Mouse (Mus musculus) hindbrain, embryonic 11.5 days (tissue): Measurements from ENCODE around the gene Kcnma1. TPM values are rescaled to one million over a fixed set of nuclear protein-coding genes. Genes with fewer than 3 reads are reported as not detected.

ENCODE experiments used
- ATAC-seq: fragments of 200-750 bp; cut with Nextera tagmentation; 2 replicates; pipeline ENCODE4 v1.8.0; 2017; ENCODE audit warnings: mild to moderate bottlenecking, moderate TSS enrichment, moderate library complexity; ENCODE audit not compliant: low FRiP score
- DNase-seq: peaks from one replicate; pipeline ENCODE4 v3.0.0-alpha.2; 2015; ENCODE audit warnings: low spot score
- H3K27ac ChIP-seq: fragments of 300-500 bp; sonication (generic); 2 replicates; pipeline ENCODE4 v1.5.1; 2014; ENCODE audit warnings: mild to moderate bottlenecking, low read depth, low read length
- H3K27me3 ChIP-seq: fragments of 300-500 bp; sonication (generic); 2 replicates; pipeline ENCODE4 v1.6.1; 2014; ENCODE audit warnings: mild to moderate bottlenecking, low read length, moderate library complexity, mixed read lengths; ENCODE audit not compliant: control insufficient read depth, insufficient read depth
- H3K36me3 ChIP-seq: fragments of 300-500 bp; sonication (generic); 2 replicates; pipeline ENCODE4 v1.6.1; 2014; ENCODE audit warnings: mild to moderate bottlenecking, low read length, moderate library complexity, mixed read lengths; ENCODE audit not compliant: control insufficient read depth, insufficient read depth
- H3K4me1 ChIP-seq: fragments of 300-500 bp; sonication (generic); replicated peaks from 2 replicates; pipeline ENCODE4 v1.6.1; 2014; ENCODE audit warnings: low read length, mixed read lengths; ENCODE audit not compliant: control insufficient read depth, insufficient read depth
- H3K4me2 ChIP-seq: fragments of 300-500 bp; sonication (generic); replicated peaks from 2 replicates; pipeline ENCODE4 v1.6.1; 2014; ENCODE audit warnings: mild to moderate bottlenecking, low read depth, low read length
- H3K4me3 ChIP-seq: fragments of 300-500 bp; sonication (generic); 2 replicates; pipeline ENCODE4 v1.5.1; 2014; ENCODE audit warnings: low read depth, low read length
- H3K9ac ChIP-seq: fragments of 300-500 bp; sonication (generic); 2 replicates; pipeline ENCODE4 v1.6.1; 2014; ENCODE audit warnings: low read depth, low read length
- H3K9me3 ChIP-seq: fragments of 300-500 bp; sonication (generic); 2 replicates; pipeline ENCODE4 v1.6.1; 2016; ENCODE audit warnings: low read length; ENCODE audit not compliant: control insufficient read depth
- WGBS: fragments of 180-500 bp; shearing (Covaris S2); extraction: QIAGEN DNeasy Blood & Tissue Kit; methylation state at CpG from one replicate; pipeline ENCODE4 v1.1.7; 2014; 5-methylcytosine and 5-hydroxymethylcytosine counted together
- polyA plus RNA-seq: library from polyadenylated mRNA; unstranded; fragments of >200 nt; fragmentation: Nextera tagmentation; extraction: Ambion mirVana; gene quantifications from 2 replicates; pipeline ENCODE4 v1.2.1, GENCODE M21; 2014

Kcnma1 gene
- polyA plus RNA-seq, 1 experiment from 2014 or later = 1.8 TPM

- no peaks in the 10 kb centered on the region for H3K36me3 ChIP-seq
- DNase-seq = no peak
- WGBS = 85% methylated on average over 3 of the region's 3 CpGs
- no peaks in the 10 kb centered on the region for H3K4me1 ChIP-seq
- H3K27ac ChIP-seq = no peak overlapping the region
- H3K4me3 ChIP-seq = no peak overlapping the region
- H3K9me3 ChIP-seq = no peaks in the 10 kb centered on the region
- ATAC-seq = no peak
- H3K27me3 ChIP-seq = no peaks in the 10 kb centered on the region
- H3K4me2 ChIP-seq = no peak overlapping the region
- H3K9ac ChIP-seq = no peak overlapping the region
These were observed 317.9 kb downstream of the Kcnma1 start for GRCm38 (mm10) chr14:23696341-23696740.

GRCm38 (mm10) chr14:23689681-23690080 is 324.6 kb downstream of the Kcnma1 start:
- Histone ChIP-seq H3K4me1 (no peaks in the 10 kb centered on the region), H3K27ac (no peak overlapping the region), H3K27me3 (no peaks in the 10 kb centered on the region), H3K4me3 (no peak overlapping the region), H3K9ac (no peak overlapping the region), H3K4me2 (no peak overlapping the region), H3K36me3 (no peaks in the 10 kb centered on the region), H3K9me3 (no peaks in the 10 kb centered on the region)
- WGBS = 57% methylated on average over 5 of the region's 5 CpGs
- no peak for DNase-seq
- no peak for ATAC-seq

DNA sequence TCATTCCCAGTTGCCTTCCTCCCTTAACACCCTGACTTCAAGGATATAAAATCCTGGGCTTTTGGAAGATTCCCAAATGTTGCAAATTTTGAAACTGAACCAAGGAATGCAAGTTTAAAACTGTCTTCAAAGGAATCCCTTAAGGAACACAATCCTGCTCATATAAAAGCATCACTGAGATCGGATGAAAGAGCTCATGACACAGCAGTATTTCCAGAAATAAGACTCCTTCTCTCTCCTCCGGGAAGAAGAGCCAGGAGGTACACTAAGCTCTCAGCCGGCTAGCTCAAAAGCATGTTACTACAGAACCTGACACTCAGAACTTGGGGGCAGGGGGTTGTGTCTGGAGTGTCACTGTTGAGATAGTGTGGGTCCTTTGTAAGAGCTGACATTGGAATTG is 325.8 kb downstream of the Kcnma1 start:
- 82% methylated on average over 3 of the region's 3 CpGs for WGBS
- no peak for DNase-seq
- H3K4me1 ChIP-seq = no peaks in the 10 kb centered on the region
- H3K36me3 ChIP-seq = no peaks in the 10 kb centered on the region
- no peak for ATAC-seq
- H3K9me3 ChIP-seq = no peaks in the 10 kb centered on the region
- H3K9ac ChIP-seq = no peak overlapping the region
- H3K4me3 ChIP-seq = no peak overlapping the region
- no peak overlapping the region for H3K27ac ChIP-seq
- no peaks in the 10 kb centered on the region for H3K27me3 ChIP-seq
- H3K4me2 ChIP-seq = no peak overlapping the region

DNA sequence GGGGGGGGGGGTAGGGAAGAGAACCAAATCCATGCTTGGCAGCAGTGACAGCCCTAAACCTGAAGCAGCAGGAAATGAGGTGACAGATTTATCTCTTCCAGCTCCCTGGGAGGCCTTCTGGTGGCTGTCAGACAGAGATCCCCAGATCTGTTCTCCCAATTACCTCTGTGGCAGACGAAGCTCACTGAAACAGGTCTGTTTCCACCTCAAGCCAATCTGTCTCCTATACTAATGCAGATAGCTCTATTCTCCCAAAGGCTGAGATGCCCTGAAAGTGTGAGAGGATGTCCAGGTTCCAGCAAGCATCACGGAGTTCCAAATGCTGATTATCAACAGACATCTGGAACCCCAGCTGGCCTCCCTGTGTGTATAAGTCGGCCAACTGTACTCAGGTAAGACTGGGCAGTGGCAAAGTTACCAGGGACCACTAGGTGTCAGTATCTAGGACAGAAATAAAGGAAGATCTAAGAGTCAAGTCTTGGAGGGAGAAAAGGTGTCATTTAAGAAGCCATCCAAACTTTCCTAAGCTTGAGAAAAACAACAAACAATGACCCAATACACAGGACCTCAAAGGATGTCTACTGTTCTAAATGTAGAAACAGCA is 329.7 kb downstream of the Kcnma1 start:
- no peaks in the 10 kb centered on the region for H3K36me3 ChIP-seq
- H3K4me2 ChIP-seq = no peak overlapping the region
- H3K27me3 ChIP-seq = no peaks in the 10 kb centered on the region
- H3K4me3 ChIP-seq = no peak overlapping the region
- no peak overlapping the region for H3K9ac ChIP-seq
- H3K4me1 ChIP-seq = no peaks in the 10 kb centered on the region
- WGBS = 59% methylated on average over 3 of the region's 3 CpGs
- H3K9me3 ChIP-seq = no peaks in the 10 kb centered on the region
- H3K27ac ChIP-seq = no peak overlapping the region
- no peak for DNase-seq
- no peak for ATAC-seq

DNA sequence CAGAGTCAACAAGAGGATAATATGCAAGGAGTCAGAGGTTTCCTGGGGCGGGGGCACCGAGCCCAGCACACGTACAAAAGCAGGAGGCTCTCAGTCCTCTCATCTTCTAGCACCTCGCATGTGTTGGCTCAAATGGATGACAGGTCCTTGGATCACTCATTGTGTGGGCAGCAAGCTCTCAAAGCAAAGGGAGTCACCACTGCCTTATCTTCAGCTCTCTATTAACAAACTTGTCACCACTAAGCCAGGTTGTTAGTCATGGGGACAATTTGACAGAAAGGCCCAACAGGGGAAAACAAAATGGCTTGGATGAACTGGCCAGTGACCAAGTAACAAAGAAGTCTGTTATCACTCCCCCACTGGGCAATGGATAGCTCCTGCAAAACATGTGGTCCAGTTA is 331.5 kb downstream of the Kcnma1 start:
- Histone ChIP-seq H3K4me1 (no peaks in the 10 kb centered on the region), H3K27ac (no peak overlapping the region), H3K27me3 (no peaks in the 10 kb centered on the region), H3K9ac (no peak overlapping the region), H3K36me3 (no peaks in the 10 kb centered on the region), H3K9me3 (no peaks in the 10 kb centered on the region), H3K4me3 (no peak overlapping the region), H3K4me2 (no peak overlapping the region)
- ATAC-seq (no peak), DNase-seq (no peak)
- 90% methylated on average over 4 of the region's 4 CpGs for WGBS

DNA sequence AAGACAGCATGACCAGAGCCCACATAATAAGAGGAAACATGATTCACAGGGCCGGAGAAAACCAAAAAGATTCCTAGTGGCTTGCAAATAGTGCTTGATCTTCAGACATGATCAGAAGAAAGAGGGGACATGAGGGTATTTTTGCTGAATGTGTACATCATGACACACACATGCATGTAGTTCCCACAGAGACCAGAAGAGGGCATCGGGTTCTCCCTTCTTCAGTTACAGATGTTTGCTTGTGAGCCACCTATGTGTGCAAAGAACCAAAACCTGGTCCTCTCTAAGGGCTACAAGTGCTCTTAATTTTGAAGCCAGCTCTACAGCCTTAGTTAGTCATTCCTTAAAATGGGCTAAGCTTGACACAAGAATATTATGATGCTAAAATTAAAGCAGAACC is 334.9 kb downstream of the Kcnma1 start:
- 64% methylated on average over 2 of the region's 2 CpGs for WGBS
- DNase-seq (peak; percentile 50), ATAC-seq (no peak)

DNA sequence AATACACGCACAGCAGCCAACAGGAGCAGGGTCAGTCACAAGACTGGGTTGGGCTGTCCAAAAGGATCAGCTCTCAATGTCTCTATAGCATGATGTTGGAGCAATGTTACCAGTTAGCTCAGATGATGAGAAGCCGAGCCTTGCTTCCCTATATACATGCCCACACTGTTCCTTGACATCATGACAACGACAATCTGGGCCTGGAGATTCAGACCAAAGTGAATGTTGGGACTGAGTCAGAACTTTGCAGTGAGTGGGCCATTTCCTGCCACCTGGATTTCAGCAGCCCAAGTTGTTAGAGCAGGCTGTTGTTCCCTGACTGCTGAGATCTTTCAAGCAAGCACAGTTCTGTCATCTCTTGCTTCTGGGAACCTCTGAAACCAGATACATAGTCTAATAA is 347.9 kb downstream of the Kcnma1 start:
- Histone ChIP-seq H3K4me2 (no peak overlapping the region), H3K4me1 (no peaks in the 10 kb centered on the region), H3K27me3 (no peaks in the 10 kb centered on the region), H3K9ac (no peak overlapping the region), H3K27ac (no peak overlapping the region), H3K4me3 (no peak overlapping the region), H3K36me3 (no peaks in the 10 kb centered on the region), H3K9me3 (no peaks in the 10 kb centered on the region)
- WGBS = 91% methylated on average over 3 of the region's 3 CpGs
- no peak for ATAC-seq
- DNase-seq = no peak

More for the DNA sequence above, 334.9 kb downstream of the Kcnma1 start:
- no peaks in the 10 kb centered on the region for H3K9me3 ChIP-seq
- no peaks in the 10 kb centered on the region for H3K27me3 ChIP-seq
- no peaks in the 10 kb centered on the region for H3K36me3 ChIP-seq
- no peak overlapping the region for H3K9ac ChIP-seq
- H3K4me1 ChIP-seq = no peaks in the 10 kb centered on the region
- no peak overlapping the region for H3K4me3 ChIP-seq
- no peak overlapping the region for H3K4me2 ChIP-seq
- H3K27ac ChIP-seq = no peak overlapping the region

- ATAC-seq (no peak), DNase-seq (no peak)
- H3K4me3 ChIP-seq = no peak overlapping the region
- H3K9ac ChIP-seq = no peak overlapping the region
- no peaks in the 10 kb centered on the region for H3K4me1 ChIP-seq
- H3K27ac ChIP-seq = no peak overlapping the region
- H3K27me3 ChIP-seq = no peaks in the 10 kb centered on the region
- no peaks in the 10 kb centered on the region for H3K36me3 ChIP-seq
- H3K4me2 ChIP-seq = no peak overlapping the region
- H3K9me3 ChIP-seq = no peaks in the 10 kb centered on the region
- WGBS = 86% methylated on average over 4 of the region's 4 CpGs
These were observed 362.6 kb downstream of the Kcnma1 start for GRCm38 (mm10) chr14:23651682-23652081.

GRCm38 (mm10) chr14:23650126-23650525 is 364.2 kb downstream of the Kcnma1 start:
- H3K9ac ChIP-seq = no peak overlapping the region
- 89% methylated on average over 3 of the region's 3 CpGs for WGBS
- ATAC-seq = no peak

More at GRCm38 (mm10) chr14:23650126-23650525, 364.2 kb downstream of the Kcnma1 start:
- H3K4me1 ChIP-seq = no peaks in the 10 kb centered on the region
- H3K4me3 ChIP-seq = no peak overlapping the region
- H3K27ac ChIP-seq = no peak overlapping the region
- no peaks in the 10 kb centered on the region for H3K9me3 ChIP-seq
- DNase-seq = no peak
- H3K27me3 ChIP-seq = no peaks in the 10 kb centered on the region
- H3K36me3 ChIP-seq = no peaks in the 10 kb centered on the region
- H3K4me2 ChIP-seq = no peak overlapping the region
